Mouse (Mus musculus): Measurements from ENCODE around the gene Cbr4. TPM values are rescaled to one million over a fixed set of nuclear protein-coding genes. Genes with fewer than 3 reads are reported as not detected.
A peak's percentile ranks its signal among the peaks of the same experiment; 100 is the strongest.

Cbr4 gene
- polyA plus RNA-seq, 1 experiment from 2014 or later, result 17.4 TPM

- Histone ChIP-seq H3K9me3 (replicated peaks; ENCODE audit: control insufficient read depth, low read length, poor library complexity, severe bottlenecking) (no peaks in the 10 kb centered on the region), H3K36me3 (ENCODE audit: control insufficient read depth, insufficient read depth, low read length) (no peaks in the 10 kb centered on the region), H3K27ac (ENCODE audit: low read length) (no peak overlapping the region), H3K27me3 (ENCODE audit: control insufficient read depth, insufficient read depth, low read depth, low read length) (no peaks in the 10 kb centered on the region), H3K4me3 (ENCODE audit: low read depth, low read length) (no peak overlapping the region), H3K4me1 (ENCODE audit: control insufficient read depth, insufficient read depth, low read length) (peaks cover 5% of the 10 kb centered on the region), H3K4me2 (ENCODE audit: low read length) (no peak overlapping the region), H3K9ac (ENCODE audit: low read depth, low read length) (no peak overlapping the region)
- 72% methylated on average over 5 of the region's 5 CpGs for WGBS
- ATAC-seq, result no peak
These were observed 25.3 kb upstream of the Cbr4 start for GRCm38 (mm10) chr8:61462221-61462620.

- WGBS, result 79% methylated on average over 2 of the region's 2 CpGs
- ATAC-seq, result no peak
- Histone ChIP-seq H3K9me3 (replicated peaks; ENCODE audit: control insufficient read depth, low read length, poor library complexity, severe bottlenecking) (no peaks in the 10 kb centered on the region), H3K4me1 (ENCODE audit: control insufficient read depth, insufficient read depth, low read length) (peaks cover 10% of the 10 kb centered on the region), H3K4me3 (ENCODE audit: low read depth, low read length) (no peak overlapping the region), H3K9ac (ENCODE audit: low read depth, low read length) (no peak overlapping the region), H3K27ac (ENCODE audit: low read length) (no peak overlapping the region), H3K4me2 (ENCODE audit: low read length) (no peak overlapping the region), H3K27me3 (ENCODE audit: control insufficient read depth, insufficient read depth, low read depth, low read length) (no peaks in the 10 kb centered on the region), H3K36me3 (ENCODE audit: control insufficient read depth, insufficient read depth, low read length) (no peaks in the 10 kb centered on the region)
These were observed 23.1 kb upstream of the Cbr4 start for GRCm38 (mm10) chr8:61464393-61464792.

DNA sequence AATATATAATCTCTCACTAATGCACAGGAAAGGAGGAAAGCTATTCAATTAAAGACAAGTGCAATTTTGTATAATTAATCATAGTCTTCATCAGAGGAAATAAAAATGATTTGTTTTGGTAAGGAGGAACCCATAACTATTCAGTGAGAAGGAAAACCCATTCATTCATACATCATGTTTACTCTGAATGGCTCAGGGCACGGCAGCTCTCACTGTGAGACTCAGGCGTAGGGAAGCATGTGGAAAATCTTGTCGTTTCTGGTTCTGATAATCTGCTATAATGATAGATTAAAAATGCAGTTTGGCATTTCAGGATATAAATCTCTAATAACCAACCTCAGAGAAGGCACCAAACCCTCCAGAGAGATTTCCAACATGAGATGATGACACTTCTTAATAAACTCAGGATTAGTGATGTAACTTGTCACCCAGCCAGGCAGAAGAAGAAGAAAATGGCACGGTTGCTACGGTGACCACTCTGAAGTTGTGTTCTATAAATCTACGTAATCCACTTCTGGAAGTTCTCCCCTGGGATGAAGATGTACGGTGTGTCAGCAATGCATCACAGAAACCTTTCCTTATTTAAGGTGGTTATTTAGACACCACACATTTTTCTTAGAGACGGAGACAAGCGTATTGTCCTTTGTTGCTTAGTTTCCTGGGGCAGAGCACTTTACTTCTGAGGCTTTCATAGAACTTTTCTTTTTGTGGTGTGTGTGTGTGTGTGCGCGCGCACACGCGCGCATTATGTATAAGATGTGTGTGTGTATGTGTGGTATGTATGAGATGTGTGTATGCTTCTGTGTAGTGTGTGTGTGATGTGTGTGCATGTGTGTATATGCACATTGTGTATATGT is 20.6 kb upstream of the Cbr4 start:
- Histone ChIP-seq H3K4me1 (ENCODE audit: control insufficient read depth, insufficient read depth, low read length) (peaks cover 10% of the 10 kb centered on the region), H3K4me3 (ENCODE audit: low read depth, low read length) (no peak overlapping the region), H3K36me3 (ENCODE audit: control insufficient read depth, insufficient read depth, low read length) (no peaks in the 10 kb centered on the region), H3K9ac (ENCODE audit: low read depth, low read length) (no peak overlapping the region), H3K9me3 (replicated peaks; ENCODE audit: control insufficient read depth, low read length, poor library complexity, severe bottlenecking) (no peaks in the 10 kb centered on the region), H3K27me3 (ENCODE audit: control insufficient read depth, insufficient read depth, low read depth, low read length) (no peaks in the 10 kb centered on the region), H3K4me2 (ENCODE audit: low read length) (no peak overlapping the region), H3K27ac (ENCODE audit: low read length) (no peak overlapping the region)
- WGBS, result 58% methylated on average over 15 of the region's 15 CpGs
- peak; percentile 73 for ATAC-seq

DNA sequence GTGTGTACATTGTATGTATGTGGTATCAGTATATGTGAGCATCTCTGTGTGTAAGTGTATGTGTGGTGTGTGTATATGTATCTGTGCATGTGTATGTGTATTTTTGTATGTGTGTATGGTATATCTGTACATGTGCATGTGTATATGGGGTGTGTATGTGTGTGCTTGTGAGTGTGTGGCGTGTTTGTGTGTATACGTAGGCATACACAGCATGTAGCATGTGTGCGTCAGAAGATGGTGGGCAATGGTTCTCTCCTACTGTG is 20.1 kb upstream of the Cbr4 start:
- peak; percentile 37; the same call in 1 of the 2 replicates for ATAC-seq
- no peaks in the 10 kb centered on the region for H3K27me3 ChIP-seq (ENCODE audit: control insufficient read depth, insufficient read depth, low read depth, low read length)
- peaks cover 10% of the 10 kb centered on the region for H3K4me1 ChIP-seq (ENCODE audit: control insufficient read depth, insufficient read depth, low read length)
- H3K9me3 ChIP-seq (replicated peaks; ENCODE audit: control insufficient read depth, low read length, poor library complexity, severe bottlenecking), result no peaks in the 10 kb centered on the region
- H3K27ac ChIP-seq (ENCODE audit: low read length), result no peak overlapping the region
- no peak overlapping the region for H3K4me3 ChIP-seq (ENCODE audit: low read depth, low read length)
- no peak overlapping the region for H3K9ac ChIP-seq (ENCODE audit: low read depth, low read length)
- H3K4me2 ChIP-seq (ENCODE audit: low read length), result no peak overlapping the region
- H3K36me3 ChIP-seq (ENCODE audit: control insufficient read depth, insufficient read depth, low read length), result no peaks in the 10 kb centered on the region
- WGBS, result 95% methylated on average over 3 of the region's 3 CpGs

DNA sequence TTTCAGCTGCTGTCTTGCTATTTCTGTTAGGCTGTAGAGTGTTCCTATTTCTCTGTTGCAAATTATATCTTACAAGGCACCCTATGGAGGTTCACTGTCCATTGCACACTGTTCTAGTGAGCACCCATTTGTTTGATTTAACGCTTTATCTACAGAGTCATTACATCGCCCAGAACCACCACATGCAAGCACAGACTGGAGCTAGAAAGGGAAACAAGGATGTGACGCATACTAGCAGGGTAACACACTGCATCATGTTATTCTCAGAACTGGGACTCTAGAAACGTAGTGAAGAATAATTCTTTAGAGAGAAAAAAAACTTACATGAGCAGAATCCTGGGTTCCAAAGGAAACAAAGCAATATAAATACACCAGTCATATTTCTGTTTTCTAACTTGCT is 17.3 kb upstream of the Cbr4 start:
- Histone ChIP-seq H3K4me1 (ENCODE audit: control insufficient read depth, insufficient read depth, low read length) (peaks cover 10% of the 10 kb centered on the region), H3K4me3 (ENCODE audit: low read depth, low read length) (no peak overlapping the region), H3K27ac (ENCODE audit: low read length) (no peak overlapping the region), H3K27me3 (ENCODE audit: control insufficient read depth, insufficient read depth, low read depth, low read length) (no peaks in the 10 kb centered on the region), H3K4me2 (ENCODE audit: low read length) (no peak overlapping the region), H3K9me3 (replicated peaks; ENCODE audit: control insufficient read depth, low read length, poor library complexity, severe bottlenecking) (no peaks in the 10 kb centered on the region), H3K9ac (ENCODE audit: low read depth, low read length) (no peak overlapping the region), H3K36me3 (ENCODE audit: control insufficient read depth, insufficient read depth, low read length) (no peaks in the 10 kb centered on the region)
- 90% methylated on average over 4 of the region's 4 CpGs for WGBS
- no peak for ATAC-seq

DNA sequence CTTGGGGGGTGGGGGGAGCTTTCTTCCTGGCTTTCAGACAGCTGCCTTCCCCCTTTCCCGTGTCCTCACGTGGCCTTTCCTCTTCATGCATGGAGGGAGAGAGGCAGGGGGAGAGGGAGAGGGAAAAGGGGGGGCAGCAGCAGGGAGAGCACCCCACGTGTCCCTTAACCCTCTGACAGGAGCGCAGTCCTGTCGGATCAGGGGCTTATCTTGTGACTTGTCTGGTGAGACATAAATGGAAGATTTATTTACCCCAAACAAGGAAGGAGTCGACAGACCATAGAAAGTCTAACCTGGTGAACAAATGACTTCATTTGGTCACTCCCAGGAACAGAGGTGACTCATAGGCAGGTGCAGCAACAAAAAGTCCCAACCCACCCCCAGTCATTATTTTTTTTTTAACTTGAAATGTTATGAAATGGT is 12.3 kb upstream of the Cbr4 start:
- Histone ChIP-seq H3K9me3 (replicated peaks; ENCODE audit: control insufficient read depth, low read length, poor library complexity, severe bottlenecking) (no peaks in the 10 kb centered on the region), H3K4me3 (ENCODE audit: low read depth, low read length) (no peak overlapping the region), H3K9ac (ENCODE audit: low read depth, low read length) (no peak overlapping the region), H3K27ac (ENCODE audit: low read length) (no peak overlapping the region), H3K36me3 (ENCODE audit: control insufficient read depth, insufficient read depth, low read length) (no peaks in the 10 kb centered on the region), H3K4me2 (ENCODE audit: low read length) (no peak overlapping the region), H3K27me3 (ENCODE audit: control insufficient read depth, insufficient read depth, low read depth, low read length) (no peaks in the 10 kb centered on the region), H3K4me1 (ENCODE audit: control insufficient read depth, insufficient read depth, low read length) (no peaks in the 10 kb centered on the region)
- ATAC-seq, result no peak
- WGBS, result 62% methylated on average over 5 of the region's 6 CpGs

GRCm38 (mm10) chr8:61476160-61476559 is 11.4 kb upstream of the Cbr4 start:
- Histone ChIP-seq H3K27ac (ENCODE audit: low read length) (no peak overlapping the region), H3K9ac (ENCODE audit: low read depth, low read length) (no peak overlapping the region), H3K4me3 (ENCODE audit: low read depth, low read length) (no peak overlapping the region), H3K4me2 (ENCODE audit: low read length) (no peak overlapping the region), H3K36me3 (ENCODE audit: control insufficient read depth, insufficient read depth, low read length) (no peaks in the 10 kb centered on the region), H3K4me1 (ENCODE audit: control insufficient read depth, insufficient read depth, low read length) (no peaks in the 10 kb centered on the region), H3K27me3 (ENCODE audit: control insufficient read depth, insufficient read depth, low read depth, low read length) (no peaks in the 10 kb centered on the region), H3K9me3 (replicated peaks; ENCODE audit: control insufficient read depth, low read length, poor library complexity, severe bottlenecking) (no peaks in the 10 kb centered on the region)
- WGBS, result 87% methylated on average over 9 of the region's 9 CpGs
- no peak for ATAC-seq

- Histone ChIP-seq H3K36me3 (ENCODE audit: control insufficient read depth, insufficient read depth, low read length) (no peaks in the 10 kb centered on the region), H3K4me3 (ENCODE audit: low read depth, low read length) (no peak overlapping the region), H3K27ac (ENCODE audit: low read length) (no peak overlapping the region), H3K9me3 (replicated peaks; ENCODE audit: control insufficient read depth, low read length, poor library complexity, severe bottlenecking) (no peaks in the 10 kb centered on the region), H3K4me2 (ENCODE audit: low read length) (no peak overlapping the region), H3K4me1 (ENCODE audit: control insufficient read depth, insufficient read depth, low read length) (no peaks in the 10 kb centered on the region), H3K9ac (ENCODE audit: low read depth, low read length) (no peak overlapping the region), H3K27me3 (ENCODE audit: control insufficient read depth, insufficient read depth, low read depth, low read length) (no peaks in the 10 kb centered on the region)
- 93% methylated on average over 4 of the region's 4 CpGs for WGBS
- no peak for ATAC-seq
These were observed 9.4 kb upstream of the Cbr4 start for GRCm38 (mm10) chr8:61478150-61478549.

GRCm38 (mm10) chr8:61478793-61479192 is 8.7 kb upstream of the Cbr4 start:
- H3K4me3 ChIP-seq (ENCODE audit: low read depth, low read length), result no peak overlapping the region
- no peaks in the 10 kb centered on the region for H3K4me1 ChIP-seq (ENCODE audit: control insufficient read depth, insufficient read depth, low read length)
- H3K36me3 ChIP-seq (ENCODE audit: control insufficient read depth, insufficient read depth, low read length), result no peaks in the 10 kb centered on the region
- H3K9me3 ChIP-seq (replicated peaks; ENCODE audit: control insufficient read depth, low read length, poor library complexity, severe bottlenecking), result no peaks in the 10 kb centered on the region
- WGBS, result 88% methylated on average over 8 of the region's 8 CpGs
- no peak overlapping the region for H3K4me2 ChIP-seq (ENCODE audit: low read length)
- H3K9ac ChIP-seq (ENCODE audit: low read depth, low read length), result no peak overlapping the region
- no peak for ATAC-seq
- H3K27ac ChIP-seq (ENCODE audit: low read length), result no peak overlapping the region
- no peaks in the 10 kb centered on the region for H3K27me3 ChIP-seq (ENCODE audit: control insufficient read depth, insufficient read depth, low read depth, low read length)

Data from midbrain, embryonic 16.5 days (tissue).